Mouse (Mus musculus) T-cell, adult 66 days (primary cell): ENCODE measurements around the gene Dbndd1. TPM values are rescaled to one million over a fixed set of nuclear protein-coding genes. Genes with fewer than 3 reads are reported as not detected.

ENCODE experiments used
- total RNA-seq, 2 experiments: library from RNA; stranded (reverse); gene quantifications; 3 replicates in 1 of 2; 4 replicates in 1 of 2; pipeline ENCODE4 v1.2.4; 2023

Gene Dbndd1
- total RNA-seq, result not detected

DNA sequence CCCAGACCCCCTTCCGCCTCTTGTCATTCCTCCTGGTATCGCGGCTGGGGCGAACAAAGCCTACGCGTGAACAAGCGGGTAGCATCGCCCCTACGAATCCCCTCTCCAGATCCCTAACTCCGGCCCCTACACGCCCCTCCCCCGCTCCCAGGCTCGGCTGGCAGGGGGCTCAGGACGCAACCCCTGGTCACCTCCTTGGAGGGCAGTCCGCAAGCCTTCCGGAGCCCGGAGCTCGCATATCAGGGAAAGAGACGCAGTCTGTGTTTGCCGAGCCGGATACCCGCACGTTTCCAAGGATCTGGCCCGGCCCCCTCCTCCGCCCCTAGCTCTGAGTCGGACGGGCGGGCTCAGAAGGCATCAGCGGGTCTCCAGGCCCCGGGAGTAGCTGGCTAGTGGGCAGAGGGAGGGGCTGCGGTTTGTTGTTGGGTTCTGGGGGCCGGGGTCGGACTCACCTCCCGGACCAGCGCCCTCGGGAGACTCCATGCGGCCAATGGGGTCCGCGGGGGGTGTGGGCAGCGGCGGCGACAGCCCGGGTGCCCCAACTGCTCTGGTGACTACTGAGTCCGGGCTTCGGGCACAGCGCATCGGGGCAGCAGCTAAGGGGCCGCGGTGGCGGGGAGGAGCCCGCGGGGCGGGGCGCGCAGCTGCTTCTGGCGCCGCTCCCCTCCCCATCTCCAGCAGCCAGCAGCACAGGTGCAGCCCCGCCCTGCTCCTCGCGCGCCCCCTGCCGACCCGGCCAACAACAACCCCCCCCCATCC, at the start of gene Dbndd1:
Dbndd1 (minus strand) TSS at position 683 of the 759 bp plus-strand sequence.

DNA sequence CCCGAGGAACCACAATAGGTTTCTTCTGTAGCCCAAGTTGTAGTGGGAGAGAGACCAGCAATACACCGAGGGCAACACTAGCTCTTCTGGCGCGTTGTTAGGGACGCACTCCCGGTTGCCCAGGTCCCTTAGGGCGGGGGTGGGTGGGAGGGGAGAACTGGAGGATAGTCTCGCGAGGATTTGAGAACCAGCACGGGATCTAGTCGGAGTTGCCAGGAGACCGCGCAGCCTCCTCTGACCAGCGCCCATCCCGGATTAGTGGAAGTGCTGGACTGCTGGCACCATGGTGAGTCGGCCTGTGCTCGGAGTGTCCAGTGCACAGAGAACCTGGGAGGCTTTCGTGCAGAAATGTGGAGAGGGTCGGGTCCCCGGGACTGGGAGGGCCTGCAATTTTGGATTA, 3.4 kb upstream of the Dbndd1 start, which contains the start of gene Gas8:
Gas8 (plus strand) TSS at position 168 of the 400 bp plus-strand sequence.

DNA sequence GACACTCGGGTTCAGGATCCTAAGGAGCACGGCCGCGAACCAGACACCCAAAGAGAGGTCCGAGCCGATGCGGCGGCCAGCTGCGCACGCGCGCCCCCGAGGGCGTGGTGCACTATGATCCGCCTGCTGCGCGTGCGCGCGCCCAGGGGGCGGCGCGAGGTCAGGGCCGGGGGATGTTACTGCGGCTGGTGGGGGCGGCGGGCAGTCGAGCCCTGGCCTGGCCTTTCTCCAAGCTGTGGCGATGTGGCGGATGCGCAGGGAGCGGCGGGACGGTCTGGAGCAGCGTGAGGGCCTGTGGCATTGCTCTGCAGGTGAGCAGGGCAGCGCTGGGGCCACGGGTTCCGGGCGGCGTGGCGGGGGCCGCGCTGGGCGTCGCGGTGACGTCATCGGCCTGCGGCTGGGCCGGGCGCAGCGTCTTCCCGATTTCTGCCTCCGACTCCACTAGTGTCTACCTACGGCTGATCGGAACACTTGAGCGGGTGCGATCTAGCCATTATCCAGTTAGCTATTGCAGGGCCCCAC, 37.5 kb downstream of the Dbndd1 start, which contains the start of gene Afg3l1:
Afg3l1 (plus strand) TSS at position 167 of the 522 bp plus-strand sequence.

Other genes with a start within 250 kb of the Dbndd1 start
- gene Fanca, start 196.9 kb downstream of the Dbndd1 start, total RNA-seq, result 1 to 10 TPM; 9.8 TPM
- not detected for gene Spire2, start 182.8 kb downstream of the Dbndd1 start, total RNA-seq
- 100 to 1,000 TPM; 195 to 202 TPM for gene Tcf25, start 141.7 kb downstream of the Dbndd1 start, total RNA-seq
- gene Mc1r, start 108.4 kb downstream of the Dbndd1 start, total RNA-seq, result under 1 TPM; 0.58 to 0.86 TPM
- 1 to 10 TPM; 1.2 to 1.5 TPM for gene Tubb3, start 104.0 kb downstream of the Dbndd1 start, total RNA-seq
- gene Def8, start 91.9 kb downstream of the Dbndd1 start, total RNA-seq, result 10 to 100 TPM; 13.8 to 20.9 TPM
- gene Afg3l1, start 37.6 kb downstream of the Dbndd1 start, total RNA-seq, result 10 to 100 TPM; 45.9 to 49.9 TPM
- gene Gas8, start 3.4 kb upstream of the Dbndd1 start, total RNA-seq, result 1 to 10 TPM; 2.3 to 4.5 TPM
- not detected for gene Rhou, start 138.5 kb upstream of the Dbndd1 start, total RNA-seq